Mouse (Mus musculus) spleen, postnatal 36 days (tissue): Measurements from ENCODE around the gene 1700013H16Rik.
"Not testable (repeated sequence)": the region's sequence is repeated elsewhere in the genome, so short reads cannot be mapped to it uniquely, and the experiment has no call there.

ENCODE experiments used
- DNase-seq, 2 experiments: peaks; one replicate each; pipeline ENCODE4 v3.0.0; 2022; ENCODE audit warnings: low spot score in 2 of 2, mixed read lengths in 1 of 2

Gene 1700013H16Rik

DNA sequence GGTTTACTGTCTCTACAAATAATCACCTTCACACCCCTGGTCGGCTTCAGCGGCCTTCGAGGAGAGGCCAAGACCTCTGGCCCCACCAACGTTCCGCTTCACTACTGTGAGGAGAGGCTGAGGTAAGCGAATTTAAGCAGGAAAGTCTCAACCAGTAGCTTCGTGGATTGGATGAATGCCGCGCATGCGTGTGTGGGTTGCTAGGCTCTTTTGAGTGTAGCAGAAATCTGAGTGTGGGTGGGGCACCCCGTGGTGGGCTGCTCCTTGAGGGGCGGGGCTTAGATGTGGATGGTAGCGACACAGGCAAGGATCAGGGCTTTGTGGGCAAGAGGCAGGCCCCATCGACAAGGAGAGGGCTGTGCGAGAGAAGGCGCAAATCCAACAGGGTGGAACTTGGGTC, at the start of gene 1700013H16Rik:
Gene 1700013H16Rik, minus strand, starts transcription at position 96 of the 400 bp plus-strand sequence.
- no peak for DNase-seq

DNA sequence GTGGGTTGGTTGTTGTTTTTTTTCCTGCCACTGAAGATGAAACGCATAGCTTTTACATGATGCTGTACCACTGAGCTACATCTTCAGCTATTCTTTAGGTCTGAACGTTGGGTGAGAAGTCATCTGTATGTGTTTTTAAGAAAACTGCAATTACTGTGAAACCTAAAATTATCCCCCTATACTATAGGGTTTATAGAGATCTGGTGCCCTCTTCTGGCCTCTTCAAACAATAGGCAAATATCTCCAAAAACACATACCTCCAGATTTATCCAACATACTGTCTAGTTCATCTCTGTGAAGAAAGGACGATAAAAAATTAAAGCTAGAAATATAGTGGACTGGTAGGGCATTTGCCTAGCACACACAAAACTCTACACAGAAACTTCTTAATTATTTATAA, 41.4 kb upstream of the 1700013H16Rik start:
- no peak for DNase-seq

GRCm38 (mm10) chrX:53797519-53797918, 39.9 kb upstream of the 1700013H16Rik start, which contains the start of gene Xlr:
Gene Xlr, minus strand, starts transcription at chrX:53797706.
- not testable (repeated sequence) for DNase-seq

DNA sequence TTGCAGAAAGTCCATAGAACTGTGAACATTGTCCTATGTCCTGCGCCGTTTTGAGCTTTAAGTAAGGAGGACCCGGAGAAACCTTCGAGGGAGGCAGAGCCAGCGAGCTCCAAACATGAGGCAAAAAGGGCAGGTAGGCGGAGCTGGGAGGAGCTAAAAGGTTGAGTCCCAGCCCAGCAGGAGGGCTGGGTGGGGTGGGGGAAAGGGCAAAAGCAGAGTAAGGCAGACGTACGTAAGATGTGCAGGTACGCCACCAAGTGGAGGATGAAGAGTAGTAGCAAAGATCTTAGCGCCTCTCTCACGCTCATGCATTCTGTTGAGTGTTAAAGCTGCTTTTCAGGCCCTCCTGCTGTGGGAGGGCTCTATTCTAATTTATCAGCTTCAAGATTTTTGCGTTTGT, 18.6 kb upstream of the 1700013H16Rik start, which contains the start of gene Zfp36l3:
Gene Zfp36l3, minus strand, starts transcription at position 119 of the 400 bp plus-strand sequence.
- DNase-seq: no peak

GRCm38 (mm10) chrX:53752851-53753250, 4.8 kb downstream of the 1700013H16Rik start:
- no peak for DNase-seq

GRCm38 (mm10) chrX:53728967-53729366, 28.7 kb downstream of the 1700013H16Rik start:
- no peak for DNase-seq

DNA sequence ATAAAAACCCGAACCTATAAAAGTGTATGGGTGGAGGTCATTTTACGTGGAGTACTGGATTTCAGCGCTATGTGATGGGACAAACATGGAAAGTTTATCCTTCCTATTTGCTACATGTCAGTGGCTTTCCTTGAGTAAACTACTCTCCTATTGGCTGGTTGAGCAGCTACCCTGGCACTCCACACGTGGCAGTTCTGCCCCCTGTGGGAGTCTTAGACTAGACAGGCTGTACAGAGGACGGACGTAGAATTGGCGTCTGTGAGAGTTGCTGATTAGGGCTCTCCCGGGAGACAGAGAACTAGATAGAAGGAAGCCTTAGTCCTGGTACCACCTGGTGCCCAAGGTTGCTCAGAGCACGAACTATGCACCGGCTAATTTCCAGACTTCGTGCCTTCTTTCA, 33.0 kb downstream of the 1700013H16Rik start, which contains the start of gene 4930502E18Rik:
Gene 4930502E18Rik, plus strand, starts transcription at position 231 of the 400 bp plus-strand sequence.
- DNase-seq: no peak

- no peak for DNase-seq
Measured at GRCm38 (mm10) chrX:53716323-53717182, 41.1 kb downstream of the 1700013H16Rik start.

DNA sequence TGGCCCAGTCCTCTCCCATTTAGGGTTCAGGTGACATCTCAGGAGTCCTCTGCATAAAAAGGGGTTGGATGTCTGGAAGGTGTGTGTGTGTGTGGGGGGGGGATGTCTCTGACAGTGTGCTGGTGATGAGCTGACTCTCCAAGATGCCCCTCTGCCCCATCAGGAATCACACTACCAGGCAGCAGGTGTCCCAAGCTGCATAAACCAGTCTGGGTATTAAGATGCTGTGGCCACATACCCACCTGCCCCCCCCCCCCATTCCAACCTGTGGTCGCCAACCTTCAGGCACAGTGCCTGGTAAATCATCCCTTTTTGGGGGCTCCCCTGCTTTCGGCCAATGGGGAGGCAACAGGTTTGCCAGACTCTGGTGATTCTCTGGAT, 41.7 kb downstream of the 1700013H16Rik start:
- no peak for DNase-seq

GRCm38 (mm10) chrX:53702673-53703072, 55.0 kb downstream of the 1700013H16Rik start:
- no peak for DNase-seq

- DNase-seq: no peak
Measured at GRCm38 (mm10) chrX:53699225-53699624, 58.4 kb downstream of the 1700013H16Rik start.

DNA sequence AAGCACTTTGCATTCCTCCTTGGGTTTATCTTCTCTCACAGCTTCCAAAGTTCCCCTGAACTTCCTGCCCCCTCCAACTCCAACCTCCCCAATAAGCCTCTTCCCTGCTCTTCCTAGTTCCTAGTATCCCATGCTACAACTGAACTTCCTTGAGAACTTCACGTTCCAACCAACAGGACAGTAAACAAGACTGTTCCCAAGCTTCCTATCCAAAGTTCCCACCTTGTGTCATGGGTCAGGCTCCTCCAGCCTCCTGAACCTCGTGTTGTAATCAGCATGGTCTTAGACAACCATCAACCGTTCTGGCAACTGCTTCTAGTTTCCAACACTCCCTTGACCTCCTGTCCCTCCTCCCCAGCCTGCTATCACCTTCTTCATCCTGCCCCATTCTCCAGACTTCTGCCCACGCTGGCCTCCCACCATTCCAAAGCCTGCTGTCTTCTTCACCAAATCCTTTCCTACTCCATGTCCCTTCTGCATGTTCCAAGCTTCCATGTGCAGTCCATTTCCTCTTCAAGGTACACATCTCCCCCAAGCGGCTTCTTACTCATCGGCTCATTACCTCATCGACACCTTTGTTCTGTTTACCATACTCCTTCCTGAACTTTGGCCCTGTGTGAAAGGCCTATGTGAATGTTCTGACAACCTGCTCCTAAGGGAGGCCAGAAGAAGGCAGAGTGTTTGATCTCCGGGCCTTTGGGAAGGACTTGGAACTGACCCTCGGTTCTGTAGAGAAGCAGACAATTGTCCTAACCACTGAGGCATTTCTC, 63.4 kb downstream of the 1700013H16Rik start:
- DNase-seq: no peak

DNA sequence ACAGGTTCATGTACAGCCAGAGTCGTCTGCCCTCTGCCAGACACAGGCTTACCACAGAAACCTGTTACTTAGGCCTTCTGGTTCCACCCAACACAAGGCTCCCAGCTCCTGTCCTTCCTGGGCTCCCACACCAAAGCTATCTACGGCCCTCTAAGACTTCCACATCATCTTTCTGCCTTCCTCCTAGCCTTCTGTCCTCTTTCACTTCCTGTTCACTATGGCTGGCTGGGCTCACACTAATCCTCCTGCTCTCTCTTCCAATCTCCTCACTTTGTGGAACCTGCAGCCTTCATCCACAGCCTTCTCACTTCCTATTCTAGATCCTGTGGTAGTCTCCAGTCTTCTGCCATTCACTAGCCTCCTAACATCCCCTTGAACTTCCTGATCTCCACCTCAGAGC, 64.5 kb downstream of the 1700013H16Rik start:
- DNase-seq: no peak
